Mouse (Mus musculus) stomach, postnatal 0 days (tissue): Measurements from ENCODE around the gene Map7.

Experiments
- CTCF ChIP-seq: IDR thresholded peaks from 2 replicates; pipeline ENCODE4 v1.5.1; 2016; ENCODE audit warnings: antibody characterized with exemption, low read depth, mild to moderate bottlenecking, moderate library complexity
- EP300 ChIP-seq: optimal IDR thresholded peaks from 2 replicates; pipeline ENCODE3; 2016; ENCODE audit warnings: antibody characterized with exemption

GRCm38 (mm10) chr10:20136505-20136904 lies 11.8 kb upstream of the Map7 start:
- TF ChIP-seq CTCF (no peak), EP300 (no peak)
